Mouse (Mus musculus): ENCODE data around the gene Stab1. TPM values are rescaled to one million over a fixed set of nuclear protein-coding genes. Genes with fewer than 3 reads are reported as not detected.

Stab1 gene
- polyA plus RNA-seq, 1 experiment from 2014 or later = 76.1 TPM

DNA sequence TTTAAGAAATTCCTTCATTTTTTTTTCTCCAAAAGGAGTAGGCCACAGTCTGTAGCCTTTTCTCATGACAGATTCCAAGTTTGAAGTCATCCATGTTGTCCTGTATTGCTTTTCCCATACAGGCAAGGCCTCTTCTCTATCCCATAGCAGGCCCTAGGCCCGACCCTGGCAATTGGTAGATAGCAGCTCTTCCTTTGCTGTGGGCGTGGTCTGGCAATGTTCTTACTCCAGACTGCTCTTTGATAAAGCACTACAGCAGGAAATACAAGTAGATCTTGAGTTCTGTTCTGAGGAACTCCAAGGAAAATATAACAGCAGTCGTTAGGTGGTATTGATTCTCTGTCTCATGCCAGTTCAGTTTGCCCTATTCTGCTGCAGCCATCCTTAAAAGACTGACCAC is 57.8 kb downstream of the Stab1 start:
- Histone ChIP-seq H3K27ac (replicated peaks; ENCODE audit: low read depth, low read length) (no peak overlapping the region), H3K4me1 (ENCODE audit: control insufficient read depth, insufficient read depth, low read length) (no peaks in the 10 kb centered on the region), H3K36me3 (ENCODE audit: control insufficient read depth, insufficient read depth, low read length) (peaks cover 85% of the 10 kb centered on the region), H3K4me3 (ENCODE audit: low read depth, low read length) (no peak overlapping the region), H3K4me2 (ENCODE audit: low read depth, low read length) (no peak overlapping the region), H3K9me3 (ENCODE audit: control insufficient read depth, low read length) (no peaks in the 10 kb centered on the region), H3K27me3 (replicated peaks; ENCODE audit: control insufficient read depth, insufficient read depth, low read length) (no peaks in the 10 kb centered on the region), H3K9ac (ENCODE audit: low read depth, low read length) (no peak overlapping the region)
- 89% methylated on average over 3 of the region's 3 CpGs for WGBS
- DNase-seq (ENCODE audit: low spot score) (no peak), ATAC-seq (ENCODE audit: low read depth) (no peak)

DNA sequence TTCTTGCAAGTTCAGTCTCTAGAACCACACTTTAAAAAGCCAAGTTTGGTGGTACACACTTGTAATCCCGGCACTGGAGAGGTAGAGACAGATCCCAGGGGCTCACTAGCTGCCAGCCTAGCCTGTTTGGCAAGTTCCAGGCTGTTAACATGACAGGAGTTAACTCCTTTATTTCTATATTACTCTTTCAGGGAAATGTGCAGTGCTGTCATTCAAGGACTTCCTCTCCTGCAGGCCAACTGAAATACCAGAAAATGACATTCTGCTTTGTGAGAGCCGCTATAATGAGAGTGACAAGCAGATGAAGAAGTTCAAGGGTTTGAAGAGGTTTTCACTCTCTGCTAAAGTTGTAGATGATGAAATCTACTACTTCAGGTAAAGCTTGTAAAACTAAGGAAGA is 63.3 kb downstream of the Stab1 start:
- Histone ChIP-seq H3K4me2 (ENCODE audit: low read depth, low read length) (no peak overlapping the region), H3K27ac (replicated peaks; ENCODE audit: low read depth, low read length) (no peak overlapping the region), H3K4me1 (ENCODE audit: control insufficient read depth, insufficient read depth, low read length) (no peaks in the 10 kb centered on the region), H3K27me3 (replicated peaks; ENCODE audit: control insufficient read depth, insufficient read depth, low read length) (no peaks in the 10 kb centered on the region), H3K9me3 (ENCODE audit: control insufficient read depth, low read length) (no peaks in the 10 kb centered on the region), H3K9ac (ENCODE audit: low read depth, low read length) (no peak overlapping the region), H3K4me3 (ENCODE audit: low read depth, low read length) (no peak overlapping the region), H3K36me3 (ENCODE audit: control insufficient read depth, insufficient read depth, low read length) (peaks cover 82% of the 10 kb centered on the region)
- 83% methylated on average over 2 of the region's 2 CpGs for WGBS
- DNase-seq (ENCODE audit: low spot score) (peak; percentile 52), ATAC-seq (ENCODE audit: low read depth) (no peak)

DNA sequence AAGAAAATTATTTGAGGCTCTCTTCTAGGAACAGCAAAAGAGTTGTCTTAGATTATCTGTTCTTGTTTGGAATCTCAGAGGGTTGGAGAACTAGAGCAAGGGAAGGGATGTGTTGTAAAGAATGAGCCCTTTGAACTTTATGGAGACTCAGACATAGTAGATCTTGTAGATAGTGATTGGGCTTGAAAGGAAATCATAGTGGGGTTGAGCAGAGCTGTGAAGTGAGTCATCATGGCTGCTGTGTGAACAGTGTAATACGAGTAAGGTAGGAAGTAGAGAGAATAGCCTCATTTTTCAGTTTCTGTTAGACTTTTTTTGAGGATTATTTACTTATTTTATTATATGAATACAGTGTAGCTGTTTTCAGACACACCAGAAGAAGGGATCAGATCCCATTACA is 78.5 kb downstream of the Stab1 start:
- no peak overlapping the region for H3K4me2 ChIP-seq (ENCODE audit: low read depth, low read length)
- peaks cover 86% of the 10 kb centered on the region for H3K36me3 ChIP-seq (ENCODE audit: control insufficient read depth, insufficient read depth, low read length)
- 92% methylated on average over 1 of the region's 1 CpGs for WGBS
- no peaks in the 10 kb centered on the region for H3K4me1 ChIP-seq (ENCODE audit: control insufficient read depth, insufficient read depth, low read length)
- no peak overlapping the region for H3K27ac ChIP-seq (replicated peaks; ENCODE audit: low read depth, low read length)
- H3K4me3 ChIP-seq (ENCODE audit: low read depth, low read length) = no peak overlapping the region
- H3K9ac ChIP-seq (ENCODE audit: low read depth, low read length) = no peak overlapping the region
- no peaks in the 10 kb centered on the region for H3K9me3 ChIP-seq (ENCODE audit: control insufficient read depth, low read length)
- ATAC-seq (ENCODE audit: low read depth) = no peak
- no peaks in the 10 kb centered on the region for H3K27me3 ChIP-seq (replicated peaks; ENCODE audit: control insufficient read depth, insufficient read depth, low read length)
- DNase-seq (ENCODE audit: low spot score) = no peak

Other genes starting within 250 kb of the Stab1 start
- gene Itih3, start 244.9 kb downstream of the Stab1 start, polyA plus RNA-seq (2014; fragmentation: Nextera tagmentation; extraction: Ambion mirVana) = 0.33 and 0.39 TPM in 2 replicates
- not detected in 2 replicates for gene Itih1, start 225.4 kb downstream of the Stab1 start, polyA plus RNA-seq (2014; fragmentation: Nextera tagmentation; extraction: Ambion mirVana)
- gene Nek4, start 217.3 kb downstream of the Stab1 start, polyA plus RNA-seq (2014; fragmentation: Nextera tagmentation; extraction: Ambion mirVana) = 9.8 and 9.9 TPM in 2 replicates
- gene Glt8d1, start 167.2 kb downstream of the Stab1 start, polyA plus RNA-seq (2014; fragmentation: Nextera tagmentation; extraction: Ambion mirVana) = 74.2 and 76.1 TPM in 2 replicates
- 455 and 472 TPM in 2 replicates for gene Spcs1, start 167.0 kb downstream of the Stab1 start, polyA plus RNA-seq (2014; fragmentation: Nextera tagmentation; extraction: Ambion mirVana)
- gene Pbrm1, start 149.5 kb downstream of the Stab1 start, polyA plus RNA-seq (2014; fragmentation: Nextera tagmentation; extraction: Ambion mirVana) = 84.6 and 96.5 TPM in 2 replicates
- 107 and 109 TPM in 2 replicates for gene Gnl3, start 149.5 kb downstream of the Stab1 start, polyA plus RNA-seq (2014; fragmentation: Nextera tagmentation; extraction: Ambion mirVana)
- gene Smim4, start 39.7 kb downstream of the Stab1 start, polyA plus RNA-seq (2014; fragmentation: Nextera tagmentation; extraction: Ambion mirVana) = 62.3 and 64.8 TPM in 2 replicates
- gene Nt5dc2, start 37.6 kb downstream of the Stab1 start, polyA plus RNA-seq (2014; fragmentation: Nextera tagmentation; extraction: Ambion mirVana) = 362 and 371 TPM in 2 replicates
- 546 and 580 TPM in 2 replicates for gene Tnnc1, start 39.7 kb upstream of the Stab1 start, polyA plus RNA-seq (2014; fragmentation: Nextera tagmentation; extraction: Ambion mirVana)
- 296 and 339 TPM in 2 replicates for gene Nisch, start 48.3 kb upstream of the Stab1 start, polyA plus RNA-seq (2014; fragmentation: Nextera tagmentation; extraction: Ambion mirVana)
- gene Sema3g, start 49.2 kb upstream of the Stab1 start, polyA plus RNA-seq (2014; fragmentation: Nextera tagmentation; extraction: Ambion mirVana) = 0.51 and 0.54 TPM in 2 replicates
- 10.0 and 12.8 TPM in 2 replicates for gene Phf7, start 82.7 kb upstream of the Stab1 start, polyA plus RNA-seq (2014; fragmentation: Nextera tagmentation; extraction: Ambion mirVana)
- gene Bap1, start 82.8 kb upstream of the Stab1 start, polyA plus RNA-seq (2014; fragmentation: Nextera tagmentation; extraction: Ambion mirVana) = 60.7 and 69.6 TPM in 2 replicates
- gene Dnah1, start 155.3 kb upstream of the Stab1 start, polyA plus RNA-seq (2014; fragmentation: Nextera tagmentation; extraction: Ambion mirVana) = 5.9 and 7.6 TPM in 2 replicates
- gene Capn7, start 168.0 kb upstream of the Stab1 start, polyA plus RNA-seq (2014; fragmentation: Nextera tagmentation; extraction: Ambion mirVana) = 43.8 and 47.4 TPM in 2 replicates

Data from embryonic facial prominence, embryonic 14.5 days (tissue).